Mouse (Mus musculus): ENCODE data around the gene Cep128. TPM values are rescaled to one million over a fixed set of nuclear protein-coding genes. Genes with fewer than 3 reads are reported as not detected.
"Not testable (repeated sequence)": the region's sequence is repeated elsewhere in the genome, so short reads cannot be mapped to it uniquely, and the experiment has no call there.

Cep128 gene
- 10 to 100 TPM in 1 of 2 experiments, 1 to 10 TPM in 1; 7.6 to 14.4 TPM for polyA plus RNA-seq (2017; shearing (Covaris generic))

- ATAC-seq = peak; percentile 100
Measured at GRCm38 (mm10) chr12:91384281-91385017, at the start of gene Cep128, which contains the start of gene Tshr. Gene Cep128 (minus strand): TSS chr12:91384409. Gene Tshr (plus strand): TSS chr12:91384563.

- ATAC-seq = no peak
Measured at GRCm38 (mm10) chr12:91427129-91427528, 42.9 kb upstream of the Cep128 start.

- ATAC-seq = no peak
Measured at GRCm38 (mm10) chr12:91426499-91426898, 42.3 kb upstream of the Cep128 start.

- ATAC-seq = peak; percentile 93
Measured at GRCm38 (mm10) chr12:91423125-91423820, 39.1 kb upstream of the Cep128 start.

- no peak for ATAC-seq
Measured at GRCm38 (mm10) chr12:91421272-91421671, 37.1 kb upstream of the Cep128 start.

- peak; percentile 54 for ATAC-seq
Measured at GRCm38 (mm10) chr12:91418791-91419190, 34.6 kb upstream of the Cep128 start.

GRCm38 (mm10) chr12:91416828-91417227 is 32.6 kb upstream of the Cep128 start:
- no peak for ATAC-seq

GRCm38 (mm10) chr12:91415112-91415511 is 30.9 kb upstream of the Cep128 start:
- no peak for ATAC-seq

GRCm38 (mm10) chr12:91412461-91413182 is 28.4 kb upstream of the Cep128 start:
- ATAC-seq = no peak

- ATAC-seq = no peak
Measured at GRCm38 (mm10) chr12:91410306-91410705, 26.1 kb upstream of the Cep128 start.

GRCm38 (mm10) chr12:91401049-91401352 is 16.8 kb upstream of the Cep128 start:
- ATAC-seq = no peak

GRCm38 (mm10) chr12:91400232-91401048 is 16.2 kb upstream of the Cep128 start:
- peak; percentile 87 for ATAC-seq

- ATAC-seq = peak; percentile 32
Measured at GRCm38 (mm10) chr12:91383516-91384264, 519 bp downstream of the Cep128 start.

- ATAC-seq = no peak
Measured at GRCm38 (mm10) chr12:91369173-91369572, 15.0 kb downstream of the Cep128 start.

- ATAC-seq = no peak
Measured at GRCm38 (mm10) chr12:91353783-91354182, 30.4 kb downstream of the Cep128 start.

- ATAC-seq = not testable (repeated sequence)
Measured at GRCm38 (mm10) chr12:91338656-91339055, 45.6 kb downstream of the Cep128 start.

GRCm38 (mm10) chr12:91327527-91327926 is 56.7 kb downstream of the Cep128 start:
- ATAC-seq = no peak

GRCm38 (mm10) chr12:91326104-91326503 is 58.1 kb downstream of the Cep128 start:
- peak; percentile 57 for ATAC-seq

- no peak for ATAC-seq
Measured at GRCm38 (mm10) chr12:91315026-91315425, 69.2 kb downstream of the Cep128 start.

GRCm38 (mm10) chr12:91313974-91314587 is 70.1 kb downstream of the Cep128 start:
- ATAC-seq = peak; percentile 93

GRCm38 (mm10) chr12:91312591-91312990 is 71.6 kb downstream of the Cep128 start:
- ATAC-seq = no peak
